Mouse (Mus musculus) kidney, adult 11 months (tissue): ENCODE data around the gene Tbx19.

Experiments
- DNase-seq: peaks from one replicate; pipeline ENCODE4 v3.0.0; 2022

Tbx19 gene

GRCm38 (mm10) chr1:165183400-165183799 lies 22.8 kb upstream of the Tbx19 start:
- no peak for DNase-seq

DNA sequence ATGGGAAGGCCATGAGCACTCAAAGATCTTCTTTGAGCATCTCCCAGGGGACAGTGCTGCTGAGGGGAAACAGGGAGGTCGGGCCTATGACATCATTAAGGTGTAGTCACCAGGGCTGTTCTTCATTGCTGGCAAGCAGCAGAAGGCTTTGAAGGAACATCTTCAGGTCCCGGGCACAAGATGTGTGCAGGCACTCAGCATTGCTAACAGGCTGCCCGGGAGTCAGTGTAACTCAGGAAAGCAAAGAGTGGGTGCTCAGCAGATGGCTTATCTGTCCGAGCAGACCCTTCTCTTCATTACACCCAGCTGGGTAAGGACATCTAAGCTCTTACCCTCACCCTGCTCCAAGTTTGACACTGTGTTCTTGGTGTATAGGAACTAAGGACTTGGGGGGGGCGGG lies 18.7 kb upstream of the Tbx19 start:
- no peak for DNase-seq

GRCm38 (mm10) chr1:165178075-165178474 lies 17.5 kb upstream of the Tbx19 start:
- DNase-seq: no peak

DNA sequence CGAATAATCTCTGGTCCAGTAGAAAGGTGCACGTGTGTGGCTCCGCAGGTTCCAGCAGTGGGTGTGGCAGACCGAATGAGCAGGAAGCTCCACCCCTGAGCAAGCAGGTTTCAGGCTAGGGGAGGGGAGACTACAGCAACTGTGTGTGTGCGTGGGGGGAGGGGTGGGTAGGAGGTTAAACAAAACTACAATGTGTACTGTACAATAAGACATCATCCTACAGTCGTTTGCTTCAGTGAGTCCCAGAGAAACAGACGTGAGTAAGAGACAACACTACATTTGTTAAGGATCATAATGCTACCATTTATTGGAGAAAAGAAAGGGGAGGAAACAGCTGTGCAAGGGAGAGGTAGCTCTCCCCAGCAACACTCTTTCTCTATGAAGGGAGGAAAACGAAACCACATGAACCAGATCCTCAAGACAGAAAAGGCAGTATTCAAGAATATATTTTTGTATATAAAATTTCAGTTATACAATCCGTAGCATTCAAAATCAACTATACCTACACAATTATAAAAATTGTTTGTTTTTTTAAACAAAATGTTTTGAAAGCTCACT lies 13.6 kb upstream of the Tbx19 start:
- no peak for DNase-seq

GRCm38 (mm10) chr1:165171277-165171676 lies 10.7 kb upstream of the Tbx19 start:
- no peak for DNase-seq

GRCm38 (mm10) chr1:165170157-165170556 lies 9.6 kb upstream of the Tbx19 start:
- DNase-seq: no peak

- no peak for DNase-seq
These were observed 8.9 kb upstream of the Tbx19 start for GRCm38 (mm10) chr1:165169462-165169861.

DNA sequence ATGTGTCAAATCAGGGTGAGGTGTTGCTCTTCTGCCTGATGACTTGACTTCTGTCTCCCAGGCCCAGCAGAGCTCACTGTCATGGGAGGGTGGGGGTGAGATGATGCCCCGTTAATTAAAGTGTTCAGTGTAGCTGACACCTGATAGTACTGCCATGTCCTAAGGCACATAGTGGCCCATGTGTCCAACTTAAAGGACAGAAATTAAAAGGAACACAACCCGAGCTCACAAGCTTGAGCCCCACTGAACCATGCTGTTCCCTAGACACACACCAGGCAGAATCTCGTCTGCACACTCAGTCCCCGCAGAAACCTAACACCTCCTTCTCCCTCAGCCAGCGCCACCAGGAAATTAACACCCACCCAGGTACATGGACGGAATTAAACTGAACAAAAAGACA lies 4.3 kb upstream of the Tbx19 start:
- DNase-seq: no peak

- no peak for DNase-seq
These were observed 1.7 kb downstream of the Tbx19 start for GRCm38 (mm10) chr1:165158841-165159240.

DNA sequence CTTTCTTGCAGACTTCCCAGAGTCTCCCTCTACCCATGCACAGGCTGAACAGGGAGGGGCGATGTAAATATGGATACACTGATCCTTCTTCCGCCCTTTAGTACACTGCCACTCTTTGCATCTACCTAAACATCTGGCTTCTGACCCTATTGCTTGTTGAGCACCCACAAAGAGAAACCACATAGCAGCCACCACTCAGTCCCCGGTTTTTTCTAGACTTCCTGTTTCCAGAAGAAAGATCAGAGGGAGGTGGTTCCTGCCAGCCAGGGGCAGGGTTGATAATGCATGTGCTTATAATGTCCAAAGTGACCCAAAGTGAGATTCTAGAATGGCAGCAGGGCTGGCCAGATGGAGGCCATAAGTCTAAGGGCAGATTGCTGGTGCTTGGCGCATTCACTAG lies 6.4 kb downstream of the Tbx19 start:
- no peak for DNase-seq

DNA sequence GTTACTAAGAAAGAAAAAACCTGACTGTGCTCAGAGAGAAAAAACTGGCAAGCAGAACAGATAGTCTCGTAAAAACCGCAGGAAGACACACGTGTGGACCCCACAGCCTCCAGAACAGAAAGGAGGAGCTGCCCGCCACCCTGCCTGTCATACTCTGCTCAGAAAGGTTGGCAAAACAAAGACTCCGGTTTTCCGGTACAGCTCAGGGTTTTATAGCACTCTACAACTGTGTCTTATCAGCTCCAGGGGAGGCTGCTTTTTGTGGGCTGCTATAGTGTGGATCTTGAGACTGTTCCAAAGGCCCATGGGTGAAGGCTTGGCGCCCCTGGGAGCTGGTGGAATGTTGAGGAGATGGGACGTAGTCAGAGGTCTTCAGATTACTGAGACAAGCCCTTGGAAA lies 9.4 kb downstream of the Tbx19 start:
- DNase-seq: no peak

DNA sequence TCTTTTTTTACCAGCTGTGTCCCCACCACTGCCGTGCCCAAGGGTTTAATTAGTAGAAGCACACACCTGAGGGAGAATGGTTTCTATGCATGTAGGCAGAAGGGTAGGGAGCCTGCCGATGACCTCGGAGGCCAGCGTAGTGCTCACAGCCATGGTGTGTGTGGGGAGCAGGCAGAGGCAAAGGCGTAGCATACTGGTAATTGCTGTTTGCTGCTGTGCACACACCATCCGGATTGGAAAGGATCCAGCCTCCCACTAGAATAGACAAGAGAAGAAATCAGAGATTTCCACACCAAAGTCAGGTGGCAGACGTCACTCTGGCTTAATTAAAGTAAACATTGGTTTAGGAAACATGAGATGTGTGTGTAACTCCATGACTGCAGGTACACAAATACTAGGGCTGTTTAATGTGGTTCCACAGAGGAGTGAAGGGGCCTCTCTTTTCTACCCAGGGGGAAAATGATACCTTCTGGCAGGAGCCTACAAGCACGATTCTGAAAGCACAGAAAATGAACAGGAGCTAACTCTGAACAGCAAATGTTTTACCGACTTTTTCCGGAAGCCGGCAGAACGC lies 18.1 kb downstream of the Tbx19 start:
- no peak for DNase-seq

DNA sequence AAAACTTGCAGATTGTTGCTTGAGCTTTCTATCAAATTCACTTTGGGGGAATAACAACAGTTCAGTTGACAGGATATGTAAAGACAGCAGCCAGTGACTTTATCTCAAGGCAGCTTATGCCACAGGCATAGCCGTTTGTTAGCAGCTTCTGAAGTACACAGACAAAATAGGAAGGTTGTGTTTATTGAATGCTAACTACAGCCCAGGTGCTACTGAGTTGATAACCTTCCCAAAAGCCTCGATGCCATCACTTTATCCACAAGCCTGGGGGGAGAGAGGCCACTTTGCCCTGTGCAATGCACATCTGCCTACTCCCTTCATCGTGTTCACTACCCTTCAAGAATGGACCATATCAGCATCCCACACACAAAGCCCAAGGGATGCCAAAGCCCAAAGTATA lies 20.3 kb downstream of the Tbx19 start:
- no peak for DNase-seq

DNA sequence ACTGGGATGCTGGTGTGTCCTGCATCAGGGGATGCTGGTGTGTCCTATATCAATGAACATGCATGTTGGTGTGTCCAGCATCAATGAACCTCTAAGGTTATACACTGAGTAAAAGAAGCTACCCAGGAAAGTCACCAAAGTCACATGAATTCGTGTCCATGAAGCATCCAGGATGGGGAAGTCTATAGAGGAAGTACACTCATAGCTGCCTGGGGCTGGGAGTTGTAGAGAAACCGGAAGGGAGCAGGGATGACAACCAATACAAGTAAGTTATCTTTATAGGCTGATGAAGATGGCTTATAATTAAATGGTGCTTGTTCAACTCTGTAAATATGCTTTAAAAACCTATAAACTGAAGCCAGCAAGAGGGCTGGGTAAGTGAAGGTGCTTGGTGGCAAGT lies 26.7 kb downstream of the Tbx19 start:
- DNase-seq: no peak

- DNase-seq: no peak
These were observed 27.3 kb downstream of the Tbx19 start for GRCm38 (mm10) chr1:165133279-165133678.

DNA sequence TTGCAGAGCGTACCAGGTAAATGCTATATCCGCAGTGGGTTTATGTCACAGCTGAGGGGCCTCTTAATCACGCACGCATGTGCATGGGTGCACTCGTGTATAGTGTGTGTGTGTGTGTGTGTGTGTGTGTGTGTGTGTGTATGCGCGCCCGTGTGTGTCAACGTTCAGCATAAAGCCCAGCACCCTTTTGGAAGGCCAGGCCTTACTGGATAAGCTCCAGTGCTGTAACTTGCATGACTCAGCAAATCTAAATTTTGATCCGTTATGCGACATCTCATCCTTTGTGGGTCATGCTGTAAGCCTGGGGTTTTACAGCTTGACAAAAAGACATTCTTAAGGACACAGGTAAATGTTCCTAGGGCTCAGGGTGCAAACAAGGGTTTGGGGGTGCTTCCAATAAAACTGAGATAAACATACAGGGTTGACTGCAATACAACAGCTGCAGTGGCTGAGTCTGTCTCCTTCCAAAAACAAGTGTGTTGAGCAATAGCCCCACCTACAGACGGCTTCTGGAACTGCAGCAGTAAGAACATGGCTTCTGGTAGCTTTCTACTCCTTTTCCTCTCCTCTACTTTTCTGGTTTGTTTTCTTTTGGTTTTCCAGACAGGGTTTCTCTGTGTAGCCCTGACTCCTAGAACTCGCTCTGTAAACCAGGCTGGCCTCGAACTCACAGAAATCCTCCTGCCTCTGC lies 28.2 kb downstream of the Tbx19 start:
- DNase-seq: peak; percentile 60

GRCm38 (mm10) chr1:165129573-165129972 lies 31.0 kb downstream of the Tbx19 start:
- no peak for DNase-seq

DNA sequence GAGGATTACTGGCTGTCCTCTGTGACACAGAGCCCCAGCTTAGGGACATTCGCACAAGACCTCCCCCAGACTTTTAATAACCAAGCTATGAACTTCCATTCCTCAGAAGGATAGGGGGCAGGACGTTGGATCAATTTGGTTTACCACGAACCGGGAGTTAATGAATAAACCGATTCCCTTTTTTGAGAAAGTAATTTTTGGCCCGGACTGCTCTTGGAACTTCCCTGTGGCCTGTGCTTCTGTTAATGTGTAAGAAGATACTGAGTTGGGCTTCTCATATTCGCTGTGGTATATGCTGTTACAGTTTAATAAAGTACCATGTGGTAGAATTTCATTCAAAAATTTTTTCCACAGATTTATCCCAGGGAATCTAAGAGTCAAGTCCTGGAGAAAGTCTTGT lies 39.5 kb downstream of the Tbx19 start:
- DNase-seq: peak; percentile 21

DNA sequence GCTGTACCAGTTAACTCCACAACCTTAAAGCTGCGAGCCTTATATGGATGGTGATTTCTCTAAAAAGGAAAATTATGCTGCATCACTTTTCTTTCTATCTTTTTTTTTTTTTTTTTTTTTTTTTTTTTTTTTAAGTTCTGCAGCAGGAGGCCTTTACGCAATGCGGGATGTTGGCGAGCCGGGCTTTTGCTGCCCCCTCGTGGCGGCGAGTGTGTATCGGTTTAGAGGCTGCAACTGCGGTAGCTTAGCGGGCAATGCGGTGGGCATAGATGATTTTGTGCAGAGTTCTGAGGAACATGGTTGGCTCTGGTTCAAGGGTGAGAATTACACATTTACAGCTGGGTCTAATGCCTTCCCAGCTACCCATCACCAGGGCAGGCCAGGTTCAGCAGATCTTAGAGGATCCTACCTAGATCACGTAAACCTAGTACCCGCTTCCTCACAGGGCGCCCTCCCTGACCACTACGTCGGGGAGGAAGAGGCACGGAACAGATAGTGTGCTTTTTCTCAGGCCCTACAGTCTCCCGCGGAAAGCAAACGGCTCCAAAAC lies 40.1 kb downstream of the Tbx19 start:
- peak; percentile 74 for DNase-seq

DNA sequence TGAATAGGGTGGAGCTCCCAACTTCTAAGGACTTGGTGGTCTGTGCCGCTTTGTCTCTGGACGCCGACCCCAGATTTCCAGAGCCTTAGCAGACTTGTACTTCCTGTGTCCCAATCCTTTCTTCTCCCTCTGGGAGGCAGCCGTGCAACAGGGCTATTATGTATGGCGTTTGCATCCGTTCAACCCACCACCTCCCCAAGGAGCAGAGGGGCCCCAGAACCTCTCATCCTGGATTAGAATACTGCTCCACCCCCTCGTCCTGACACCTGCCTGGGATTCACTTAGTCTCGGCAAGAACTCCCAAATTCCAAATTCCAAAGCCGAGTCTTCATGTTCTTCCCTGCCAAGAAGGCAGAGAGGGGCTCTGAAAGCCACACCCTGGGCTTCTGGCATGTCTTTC lies 40.8 kb downstream of the Tbx19 start:
- DNase-seq: no peak

GRCm38 (mm10) chr1:165119011-165119726 lies 41.4 kb downstream of the Tbx19 start:
- DNase-seq: no peak

DNA sequence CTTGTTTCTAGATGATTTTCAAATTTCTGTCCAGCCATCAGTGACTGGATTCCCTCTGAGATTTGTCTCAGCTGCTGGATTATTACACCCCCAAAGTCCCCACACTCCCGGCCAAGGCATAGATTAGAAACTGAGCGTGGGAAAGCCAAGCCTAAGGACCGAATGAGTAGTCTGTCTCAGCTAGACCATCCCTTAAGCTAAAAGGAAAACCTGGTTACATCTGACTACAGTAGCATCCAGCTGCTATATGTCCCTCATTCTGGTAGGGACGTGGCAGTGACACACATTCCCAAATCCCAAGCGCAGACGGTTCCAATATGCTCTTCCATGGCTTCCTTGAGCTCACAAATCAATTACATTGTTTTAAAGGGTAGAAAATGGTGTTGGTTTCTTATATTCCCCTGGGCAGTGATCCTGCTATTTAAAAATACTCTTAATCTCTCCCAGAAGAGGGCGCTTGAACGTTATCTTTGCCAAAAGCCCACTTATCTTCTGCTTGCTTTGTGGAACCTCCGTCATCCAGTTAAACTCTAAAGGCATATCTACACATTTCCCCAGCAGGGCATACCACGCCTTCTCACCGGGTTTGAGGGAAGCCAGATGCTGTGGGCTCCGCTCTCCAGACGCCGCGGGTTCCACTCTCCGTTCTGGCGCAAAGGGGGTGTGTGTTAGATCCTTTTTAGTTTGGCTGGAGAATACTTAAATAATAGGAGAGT lies 46.0 kb downstream of the Tbx19 start:
- DNase-seq: no peak

DNA sequence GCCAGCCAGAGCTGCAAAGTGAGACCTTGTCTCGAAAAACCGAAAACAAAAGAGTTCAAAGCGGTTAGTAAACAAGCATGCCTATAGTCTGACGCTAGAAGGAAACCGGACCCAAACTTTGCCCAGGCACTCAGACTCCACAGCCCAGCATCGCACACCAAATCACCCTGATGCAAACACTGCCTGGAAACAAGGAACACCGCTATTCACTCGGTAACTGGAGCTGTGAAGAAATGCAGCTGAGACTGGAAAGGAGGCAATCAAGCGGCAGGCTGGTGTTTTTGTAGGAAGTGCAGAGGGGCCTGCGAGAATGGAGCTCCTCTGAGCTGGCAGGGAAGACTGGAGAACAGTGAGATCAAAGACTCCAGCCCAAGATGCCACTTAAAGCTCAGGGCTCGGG lies 46.9 kb downstream of the Tbx19 start:
- DNase-seq: no peak
